Mouse (Mus musculus): ENCODE data around the gene Zfp112.
"Not testable (repeated sequence)": the region's sequence is repeated elsewhere in the genome, so short reads cannot be mapped to it uniquely, and the experiment has no call there.

Gene Zfp112

GRCm38 (mm10) chr7:24112156-24112856 lies at the start of gene Zfp112:
TSS of gene Zfp112 (plus strand) at chr7:24112314.
- DNase-seq (ENCODE audit: low read depth): no peak

GRCm38 (mm10) chr7:24074424-24074823 lies 37.7 kb upstream of the Zfp112 start:
- not testable (repeated sequence) for DNase-seq (ENCODE audit: low read depth)

- DNase-seq (ENCODE audit: low read depth): peak; percentile 98
These were observed 30.3 kb upstream of the Zfp112 start, which contains the start of gene Zfp180 for GRCm38 (mm10) chr7:24081634-24082431. TSS of gene Zfp180 (plus strand) at chr7:24081924.

GRCm38 (mm10) chr7:24082457-24083235 lies 29.5 kb upstream of the Zfp112 start:
- peak; percentile 73 for DNase-seq (ENCODE audit: low read depth)

- DNase-seq (ENCODE audit: low read depth): no peak
These were observed 25.2 kb upstream of the Zfp112 start for GRCm38 (mm10) chr7:24086871-24087270.

GRCm38 (mm10) chr7:24087485-24088125 lies 24.5 kb upstream of the Zfp112 start:
- no peak for DNase-seq (ENCODE audit: low read depth)

GRCm38 (mm10) chr7:24104403-24104802 lies 7.7 kb upstream of the Zfp112 start:
- DNase-seq (ENCODE audit: low read depth): no peak

GRCm38 (mm10) chr7:24105144-24105703 lies 6.9 kb upstream of the Zfp112 start:
- DNase-seq (ENCODE audit: low read depth): no peak

GRCm38 (mm10) chr7:24110839-24111238 lies 1.3 kb upstream of the Zfp112 start:
- no peak for DNase-seq (ENCODE audit: low read depth)

- DNase-seq (ENCODE audit: low read depth): no peak
These were observed 350 bp upstream of the Zfp112 start for GRCm38 (mm10) chr7:24111772-24112155.

GRCm38 (mm10) chr7:24113001-24113400 lies 887 bp downstream of the Zfp112 start:
- DNase-seq (ENCODE audit: low read depth): no peak

- no peak for DNase-seq (ENCODE audit: low read depth)
These were observed 4.5 kb downstream of the Zfp112 start for GRCm38 (mm10) chr7:24116655-24117054.

GRCm38 (mm10) chr7:24133425-24133995 lies 21.4 kb downstream of the Zfp112 start:
- no peak for DNase-seq (ENCODE audit: low read depth)

- DNase-seq (ENCODE audit: low read depth): peak; percentile 90
These were observed 22.1 kb downstream of the Zfp112 start, which contains the start of gene Zfp235 for GRCm38 (mm10) chr7:24133996-24134828. TSS of gene Zfp235 (plus strand) at chr7:24134169.

GRCm38 (mm10) chr7:24142566-24142965 lies 30.5 kb downstream of the Zfp112 start:
- peak; percentile 92 for DNase-seq (ENCODE audit: low read depth)

- DNase-seq (ENCODE audit: low read depth): peak; percentile 81
These were observed 41.2 kb downstream of the Zfp112 start for GRCm38 (mm10) chr7:24153272-24153671.

GRCm38 (mm10) chr7:24172191-24172590 lies 60.1 kb downstream of the Zfp112 start:
- no peak for DNase-seq (ENCODE audit: low read depth)

- DNase-seq (ENCODE audit: low read depth): no peak
These were observed 62.7 kb downstream of the Zfp112 start, which contains the start of gene Zfp114 for GRCm38 (mm10) chr7:24174618-24175336. TSS of gene Zfp114 (plus strand) at chr7:24175060.

GRCm38 (mm10) chr7:24175337-24175711 lies 63.2 kb downstream of the Zfp112 start:
- DNase-seq (ENCODE audit: low read depth): no peak
